Mouse (Mus musculus) forebrain, embryonic 12.5 days (tissue): ENCODE data around the gene Myt1l. TPM values are rescaled to one million over a fixed set of nuclear protein-coding genes. Genes with fewer than 3 reads are reported as not detected.

Experiments
- ATAC-seq: fragments of 200-750 bp; cut with Nextera tagmentation; 2 replicates; pipeline ENCODE4 v1.8.0; 2017; ENCODE audit warnings: moderate TSS enrichment; ENCODE audit not compliant: low FRiP score
- H3K27ac ChIP-seq: fragments of 300-500 bp; sonication (generic); 2 replicates; pipeline ENCODE4 v1.5.1; 2016; ENCODE audit warnings: mild to moderate bottlenecking
- H3K27me3 ChIP-seq: fragments of 300-500 bp; sonication (generic); 2 replicates; pipeline ENCODE4 v1.6.1; 2016; ENCODE audit warnings: mild to moderate bottlenecking
- H3K36me3 ChIP-seq: fragments of 300-500 bp; sonication (generic); replicated peaks from 2 replicates; pipeline ENCODE4 v1.6.1; 2016; ENCODE audit warnings: mild to moderate bottlenecking
- H3K4me1 ChIP-seq: fragments of 300-500 bp; sonication (generic); 2 replicates; pipeline ENCODE4 v1.6.1; 2016
- H3K4me2 ChIP-seq: fragments of 300-500 bp; sonication (generic); 2 replicates; pipeline ENCODE4 v1.6.1; 2016; ENCODE audit warnings: mild to moderate bottlenecking, moderate library complexity
- H3K4me3 ChIP-seq: fragments of 300-500 bp; sonication (generic); replicated peaks from 2 replicates; pipeline ENCODE4 v1.5.1; 2016; ENCODE audit warnings: mild to moderate bottlenecking
- H3K9ac ChIP-seq: fragments of 300-500 bp; sonication (generic); 2 replicates; pipeline ENCODE4 v1.6.1; 2016; ENCODE audit warnings: mild to moderate bottlenecking
- H3K9me3 ChIP-seq: fragments of 300-500 bp; sonication (generic); 2 replicates; pipeline ENCODE4 v1.6.1; 2016
- WGBS: fragments of 180-500 bp; shearing (Covaris S2); methylation state at CpG from one replicate; pipeline ENCODE4 v1.1.7; 2016; 5-methylcytosine and 5-hydroxymethylcytosine counted together
- polyA plus RNA-seq: library from polyadenylated mRNA; unstranded; fragments of >200 nt; fragmentation: Nextera tagmentation; extraction: Ambion mirVana; gene quantifications from 2 replicates; pipeline ENCODE4 v1.2.1, GENCODE M21; 2016

Gene Myt1l
- polyA plus RNA-seq, 1 experiment from 2014 or later, result 53.6 TPM

DNA sequence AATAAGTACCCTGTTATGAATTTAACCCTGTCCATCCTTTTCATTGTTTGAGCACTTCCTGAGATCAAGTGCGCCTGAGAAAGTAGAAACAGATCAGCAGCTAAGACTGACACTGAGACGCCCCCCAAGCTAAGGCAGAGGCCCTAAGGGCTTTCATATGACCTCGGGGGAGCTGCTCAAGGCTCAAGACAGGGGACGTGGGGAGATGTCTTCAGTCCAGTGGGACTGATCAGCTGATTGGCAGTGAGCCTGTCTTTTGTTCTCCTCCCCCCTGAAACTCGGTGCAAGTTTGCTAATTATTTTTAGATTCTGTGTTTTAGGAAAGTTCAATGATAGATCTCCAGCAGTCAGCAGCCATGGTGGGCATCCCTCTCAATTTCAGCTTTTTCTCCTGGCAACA lies 10.9 kb downstream of the Myt1l start:
- no peak for ATAC-seq
- Histone ChIP-seq H3K9ac (no peak overlapping the region), H3K27me3 (peaks cover 39% of the 10 kb centered on the region), H3K36me3 (no peaks in the 10 kb centered on the region), H3K4me1 (peaks cover 36% of the 10 kb centered on the region), H3K9me3 (no peaks in the 10 kb centered on the region), H3K4me2 (no peak overlapping the region), H3K4me3 (no peak overlapping the region), H3K27ac (no peak overlapping the region)
- WGBS, result 41% methylated on average over 5 of the region's 5 CpGs

GRCm38 (mm10) chr12:29540741-29541140 lies 12.6 kb downstream of the Myt1l start:
- Histone ChIP-seq H3K4me1 (peaks cover 23% of the 10 kb centered on the region), H3K9me3 (no peaks in the 10 kb centered on the region), H3K4me3 (no peak overlapping the region), H3K4me2 (no peak overlapping the region), H3K27ac (no peak overlapping the region), H3K36me3 (no peaks in the 10 kb centered on the region), H3K27me3 (peaks cover 31% of the 10 kb centered on the region), H3K9ac (no peak overlapping the region)
- no peak for ATAC-seq
- WGBS, result 85% methylated on average over 5 of the region's 5 CpGs

DNA sequence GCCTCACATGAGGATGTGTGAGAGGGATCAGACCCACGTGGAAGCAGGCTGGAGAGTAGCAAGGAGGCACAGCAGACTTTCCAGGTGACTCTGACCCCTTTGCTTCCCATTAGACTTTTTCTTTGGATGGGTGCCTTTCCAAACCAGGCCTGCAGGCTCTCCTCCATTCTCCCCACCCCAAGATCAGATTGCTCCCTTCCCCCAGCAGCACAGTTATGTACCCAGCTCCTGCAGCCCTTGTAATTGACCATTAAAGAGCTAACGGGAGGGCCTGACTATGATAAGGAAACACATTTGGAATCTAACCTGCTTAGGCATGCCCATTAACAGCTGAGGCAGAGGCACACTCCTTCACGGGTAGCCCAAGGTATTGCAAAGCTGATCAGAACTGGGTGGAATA lies 17.9 kb downstream of the Myt1l start:
- H3K4me2 ChIP-seq, result no peak overlapping the region
- no peaks in the 10 kb centered on the region for H3K9me3 ChIP-seq
- WGBS, result 48% methylated on average over 3 of the region's 3 CpGs
- 0 out of 2 replicates have a peak, but pooled peaks cover 4% of the 10 kb centered on the region for H3K27me3 ChIP-seq
- no peak overlapping the region for H3K4me3 ChIP-seq
- H3K4me1 ChIP-seq, result peaks cover 21% of the 10 kb centered on the region
- H3K27ac ChIP-seq, result no peak overlapping the region
- ATAC-seq, result no peak
- H3K9ac ChIP-seq, result no peak overlapping the region
- no peaks in the 10 kb centered on the region for H3K36me3 ChIP-seq

GRCm38 (mm10) chr12:29547112-29547511 lies 18.9 kb downstream of the Myt1l start:
- ATAC-seq, result no peak
- Histone ChIP-seq H3K9me3 (no peaks in the 10 kb centered on the region), H3K27ac (peak overlapping the region; percentile 56; the same call in 1 of the 2 replicates), H3K9ac (no peak overlapping the region), H3K36me3 (no peaks in the 10 kb centered on the region), H3K4me1 (peaks cover 21% of the 10 kb centered on the region), H3K4me3 (no peak overlapping the region), H3K4me2 (no peak overlapping the region), H3K27me3 (peaks cover 4% of the 10 kb centered on the region; the same call in 1 of the 2 replicates)
- WGBS, result 81% methylated on average over 5 of the region's 5 CpGs

- Histone ChIP-seq H3K9ac (no peak overlapping the region), H3K27me3 (peaks cover 4% of the 10 kb centered on the region; the same call in 1 of the 2 replicates), H3K4me1 (peaks cover 21% of the 10 kb centered on the region), H3K4me3 (no peak overlapping the region), H3K9me3 (no peaks in the 10 kb centered on the region), H3K4me2 (no peak overlapping the region), H3K36me3 (no peaks in the 10 kb centered on the region), H3K27ac (peak overlapping the region; percentile 56)
- ATAC-seq, result peak; percentile 27; the same call in 1 of the 2 replicates
- 50% methylated on average over 6 of the region's 6 CpGs for WGBS
Observed at GRCm38 (mm10) chr12:29547755-29548154, 19.6 kb downstream of the Myt1l start.

DNA sequence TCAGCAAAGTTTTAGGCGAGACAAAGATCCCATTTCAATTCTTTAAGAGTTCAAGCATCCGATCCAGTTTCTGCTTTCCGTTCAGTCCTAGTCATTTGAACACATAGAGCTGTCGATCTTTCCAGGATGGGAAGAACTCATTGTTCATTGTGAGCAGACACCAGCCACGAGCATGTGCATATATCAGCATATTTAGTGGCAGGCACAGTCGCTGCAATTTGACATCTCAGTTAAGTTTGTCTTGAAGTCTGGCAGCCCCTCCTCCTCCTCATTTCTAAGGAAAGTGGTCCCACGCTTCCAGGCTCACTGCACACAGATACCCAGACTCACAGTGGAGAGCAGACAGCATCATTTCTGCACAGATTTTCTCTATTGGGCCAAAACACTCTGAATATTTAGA lies 25.0 kb downstream of the Myt1l start:
- Histone ChIP-seq H3K4me3 (no peak overlapping the region), H3K4me1 (peaks cover 3% of the 10 kb centered on the region), H3K27ac (no peak overlapping the region), H3K9ac (no peak overlapping the region), H3K27me3 (no peaks in the 10 kb centered on the region; the same call in 1 of the 2 replicates), H3K4me2 (no peak overlapping the region), H3K9me3 (no peaks in the 10 kb centered on the region), H3K36me3 (no peaks in the 10 kb centered on the region)
- no peak for ATAC-seq
- 65% methylated on average over 7 of the region's 7 CpGs for WGBS

- Histone ChIP-seq H3K27me3 (no peaks in the 10 kb centered on the region; the same call in 1 of the 2 replicates), H3K4me3 (no peak overlapping the region), H3K9me3 (no peaks in the 10 kb centered on the region), H3K36me3 (no peaks in the 10 kb centered on the region), H3K4me1 (no peaks in the 10 kb centered on the region; the same call in 1 of the 2 replicates), H3K9ac (no peak overlapping the region), H3K27ac (no peak overlapping the region), H3K4me2 (no peak overlapping the region)
- 86% methylated on average over 4 of the region's 4 CpGs for WGBS
- ATAC-seq, result no peak
Observed at GRCm38 (mm10) chr12:29555718-29556117, 27.5 kb downstream of the Myt1l start.

- H3K27ac ChIP-seq, result no peak overlapping the region
- no peak for ATAC-seq
- H3K9ac ChIP-seq, result no peak overlapping the region
- H3K4me2 ChIP-seq, result no peak overlapping the region
- H3K4me3 ChIP-seq, result no peak overlapping the region
- no peaks in the 10 kb centered on the region; the same call in 1 of the 2 replicates for H3K4me1 ChIP-seq
- WGBS, result 87% methylated on average over 3 of the region's 3 CpGs
- no peaks in the 10 kb centered on the region; the same call in 1 of the 2 replicates for H3K27me3 ChIP-seq
- no peaks in the 10 kb centered on the region for H3K36me3 ChIP-seq
- H3K9me3 ChIP-seq, result no peaks in the 10 kb centered on the region
Observed at GRCm38 (mm10) chr12:29556408-29556807, 28.2 kb downstream of the Myt1l start.

- H3K4me1 ChIP-seq, result no peaks in the 10 kb centered on the region; the same call in 1 of the 2 replicates
- ATAC-seq, result no peak
- H3K9me3 ChIP-seq, result no peaks in the 10 kb centered on the region
- no peak overlapping the region for H3K4me3 ChIP-seq
- H3K9ac ChIP-seq, result no peak overlapping the region
- H3K36me3 ChIP-seq, result no peaks in the 10 kb centered on the region
- no peak overlapping the region for H3K4me2 ChIP-seq
- no peaks in the 10 kb centered on the region for H3K27me3 ChIP-seq
- WGBS, result 62% methylated on average over 6 of the region's 6 CpGs
- H3K27ac ChIP-seq, result no peak overlapping the region
Observed at GRCm38 (mm10) chr12:29556901-29557300, 28.7 kb downstream of the Myt1l start.

GRCm38 (mm10) chr12:29559769-29560168 lies 31.6 kb downstream of the Myt1l start:
- Histone ChIP-seq H3K27me3 (no peaks in the 10 kb centered on the region), H3K9ac (no peak overlapping the region), H3K4me3 (no peak overlapping the region), H3K9me3 (no peaks in the 10 kb centered on the region), H3K27ac (no peak overlapping the region), H3K4me2 (no peak overlapping the region), H3K4me1 (no peaks in the 10 kb centered on the region), H3K36me3 (no peaks in the 10 kb centered on the region)
- no peak for ATAC-seq
- 75% methylated on average over 5 of the region's 5 CpGs for WGBS

- Histone ChIP-seq H3K4me3 (no peak overlapping the region), H3K4me1 (no peaks in the 10 kb centered on the region), H3K36me3 (no peaks in the 10 kb centered on the region), H3K4me2 (no peak overlapping the region), H3K9ac (no peak overlapping the region), H3K27ac (no peak overlapping the region), H3K9me3 (no peaks in the 10 kb centered on the region), H3K27me3 (no peaks in the 10 kb centered on the region)
- 92% methylated on average over 2 of the region's 2 CpGs for WGBS
- ATAC-seq, result no peak
Observed at GRCm38 (mm10) chr12:29561222-29561621, 33.0 kb downstream of the Myt1l start.

- no peak overlapping the region for H3K9ac ChIP-seq
- H3K4me2 ChIP-seq, result no peak overlapping the region
- H3K27ac ChIP-seq, result no peak overlapping the region
- H3K36me3 ChIP-seq, result no peaks in the 10 kb centered on the region
- H3K27me3 ChIP-seq, result no peaks in the 10 kb centered on the region
- no peak overlapping the region for H3K4me3 ChIP-seq
- ATAC-seq, result no peak
- no peaks in the 10 kb centered on the region for H3K9me3 ChIP-seq
- no peaks in the 10 kb centered on the region for H3K4me1 ChIP-seq
- WGBS, result 68% methylated on average over 7 of the region's 7 CpGs
Observed at GRCm38 (mm10) chr12:29569311-29569710, 41.1 kb downstream of the Myt1l start.

GRCm38 (mm10) chr12:29570351-29570750 lies 42.2 kb downstream of the Myt1l start:
- no peaks in the 10 kb centered on the region for H3K36me3 ChIP-seq
- H3K27ac ChIP-seq, result no peak overlapping the region
- H3K9ac ChIP-seq, result no peak overlapping the region
- no peaks in the 10 kb centered on the region for H3K27me3 ChIP-seq
- no peaks in the 10 kb centered on the region for H3K4me1 ChIP-seq
- no peak overlapping the region for H3K4me3 ChIP-seq
- no peak overlapping the region for H3K4me2 ChIP-seq
- WGBS, result 88% methylated on average over 6 of the region's 6 CpGs
- no peaks in the 10 kb centered on the region for H3K9me3 ChIP-seq
- no peak for ATAC-seq
